Mouse (Mus musculus) heart, embryonic 13.5 days (tissue): ENCODE results near the gene Larp4b. TPM values are rescaled to one million over a fixed set of nuclear protein-coding genes. Genes with fewer than 3 reads are reported as not detected.
A peak's percentile ranks its signal among the peaks of the same experiment; 100 is the strongest.

Source experiments
- ATAC-seq: fragments of 200-750 bp; cut with Nextera tagmentation; 2 replicates; pipeline ENCODE4 v1.8.0; 2017; ENCODE audit warnings: moderate TSS enrichment; ENCODE audit not compliant: insufficient number of reproducible peaks, low FRiP score, low TSS enrichment; ENCODE audit errors: extremely low read depth
- H3K27ac ChIP-seq: fragments of 300-500 bp; sonication (generic); replicated peaks from 2 replicates; pipeline ENCODE4 v1.5.1; 2015; ENCODE audit warnings: moderate library complexity, mild to moderate bottlenecking, inconsistent platforms
- H3K27me3 ChIP-seq: fragments of 300-500 bp; sonication (generic); replicated peaks from 2 replicates; pipeline ENCODE4 v1.6.1; 2015; ENCODE audit warnings: mild to moderate bottlenecking, inconsistent platforms
- H3K36me3 ChIP-seq: fragments of 300-500 bp; sonication (generic); 2 replicates; pipeline ENCODE4 v1.6.1; 2015; ENCODE audit warnings: mild to moderate bottlenecking, inconsistent platforms
- H3K4me1 ChIP-seq: fragments of 300-500 bp; sonication (generic); 2 replicates; pipeline ENCODE4 v1.6.1; 2015; ENCODE audit warnings: inconsistent platforms
- H3K4me2 ChIP-seq: fragments of 300-500 bp; sonication (generic); 2 replicates; pipeline ENCODE4 v1.6.1; 2015; ENCODE audit warnings: inconsistent platforms, mild to moderate bottlenecking, moderate library complexity
- H3K4me3 ChIP-seq: fragments of 300-500 bp; sonication (generic); 2 replicates; pipeline ENCODE4 v1.5.1; 2015; ENCODE audit warnings: moderate library complexity, mild to moderate bottlenecking, inconsistent platforms
- H3K9ac ChIP-seq: fragments of 300-500 bp; sonication (generic); 2 replicates; pipeline ENCODE4 v1.6.1; 2015; ENCODE audit warnings: inconsistent platforms, mild to moderate bottlenecking, moderate library complexity
- H3K9me3 ChIP-seq: fragments of 300-500 bp; sonication (generic); 2 replicates; pipeline ENCODE4 v1.6.1; 2016; ENCODE audit warnings: inconsistent platforms
- WGBS: fragments of 180-500 bp; shearing (Covaris S2); methylation state at CpG from one replicate; pipeline ENCODE4 v1.1.7; 2015; ENCODE audit warnings: mixed read lengths; 5-methylcytosine and 5-hydroxymethylcytosine counted together
- polyA plus RNA-seq: library from polyadenylated mRNA; unstranded; fragments of >200 nt; fragmentation: Nextera tagmentation; extraction: Ambion mirVana; gene quantifications from 2 replicates; pipeline ENCODE4 v1.2.1, GENCODE M21; 2015

Larp4b gene
- polyA plus RNA-seq, 1 experiment from 2014 or later: 23.3 TPM

DNA sequence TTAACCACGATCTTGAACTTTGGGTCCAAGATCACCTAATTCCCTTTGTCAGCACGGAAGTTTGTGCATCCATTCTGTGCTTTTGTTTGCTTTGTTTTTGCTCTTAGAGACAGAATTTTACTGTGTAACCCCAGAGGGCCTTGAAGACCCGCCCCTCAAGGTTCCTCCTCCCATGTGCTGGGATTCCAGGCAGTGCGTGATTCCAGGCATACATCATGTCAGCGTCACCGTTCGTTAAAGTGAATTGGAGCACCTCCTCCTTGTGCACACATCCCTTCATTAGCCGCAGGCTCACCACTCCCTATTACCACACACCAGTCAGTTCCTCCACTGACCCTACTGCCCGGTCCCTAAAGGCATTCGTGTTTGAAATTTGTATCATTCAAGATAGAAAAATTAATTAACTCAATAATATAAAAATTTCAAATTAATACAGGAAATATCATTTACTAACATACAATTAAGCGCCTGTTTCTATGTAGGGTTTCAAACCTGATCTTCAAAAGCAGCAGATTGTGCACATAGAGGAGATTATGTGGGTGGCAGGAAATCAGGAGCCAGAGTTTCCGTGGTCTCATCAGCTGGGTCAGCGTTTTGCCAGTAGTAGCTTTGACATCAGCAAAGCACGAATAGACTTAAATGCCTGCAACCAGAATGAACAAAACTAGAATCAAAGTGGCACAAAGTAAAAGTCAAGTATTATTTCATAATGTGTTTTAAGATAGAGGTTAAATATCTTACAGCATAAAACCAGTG lies 11.4 kb upstream of the Larp4b start:
- 67% methylated on average over 14 of the region's 14 CpGs for WGBS

DNA sequence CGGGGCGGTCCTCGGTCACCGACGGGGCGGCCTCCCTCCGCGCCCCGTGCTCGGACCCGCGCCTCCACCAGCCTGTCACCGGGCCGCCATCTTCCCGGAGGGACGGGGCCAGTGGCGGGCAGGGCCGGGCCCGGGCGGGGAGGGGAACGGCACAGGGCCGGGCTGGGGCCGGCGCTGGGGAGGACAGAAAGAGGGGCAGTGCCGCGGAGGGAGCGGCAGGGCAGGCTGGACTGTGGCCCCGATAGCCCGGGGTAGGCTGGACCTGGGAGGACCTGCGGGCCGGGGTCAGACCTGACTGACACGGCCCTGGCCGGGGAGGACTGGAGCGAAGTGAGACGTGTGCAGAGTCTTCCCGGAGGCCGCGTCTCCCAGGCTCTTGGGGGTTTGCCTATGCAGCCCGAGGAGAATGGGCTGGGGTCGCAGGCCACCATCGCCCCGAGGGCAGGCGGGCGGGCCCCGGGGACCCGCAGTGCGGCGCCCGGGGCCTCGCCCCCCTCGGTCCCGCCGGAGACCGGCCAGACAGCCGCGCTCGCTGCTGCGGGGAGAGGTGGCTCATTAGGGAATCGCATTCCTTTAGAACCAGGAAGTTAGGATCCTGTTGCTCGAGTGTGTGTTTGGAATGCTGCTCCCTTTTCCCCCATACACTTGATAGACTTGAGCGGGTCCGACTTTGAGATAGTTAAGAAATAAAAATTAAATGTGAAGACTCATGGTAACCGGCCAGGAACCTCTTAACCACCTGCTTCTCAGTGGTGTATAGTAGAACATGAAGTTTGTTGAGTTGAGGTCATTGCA lies 702 bp downstream of the Larp4b start:
- ATAC-seq: peak; percentile 61
- Histone ChIP-seq H3K9ac (peak overlapping the region; percentile 98), H3K36me3 (no peaks in the 10 kb centered on the region), H3K4me1 (peaks cover 40% of the 10 kb centered on the region), H3K4me3 (peak overlapping the region; percentile 99), H3K9me3 (no peaks in the 10 kb centered on the region), H3K27ac (peak overlapping the region; percentile 97), H3K27me3 (no peaks in the 10 kb centered on the region), H3K4me2 (peak overlapping the region; percentile 75)
- under 1% methylated on average over 62 of the region's 63 CpGs for WGBS

More for the DNA sequence above, 11.4 kb upstream of the Larp4b start:
- Histone ChIP-seq H3K36me3 (no peaks in the 10 kb centered on the region), H3K4me3 (no peak overlapping the region), H3K4me1 (no peaks in the 10 kb centered on the region), H3K27ac (no peak overlapping the region), H3K27me3 (no peaks in the 10 kb centered on the region), H3K9ac (no peak overlapping the region), H3K4me2 (no peak overlapping the region), H3K9me3 (no peaks in the 10 kb centered on the region)
- no peak for ATAC-seq

DNA sequence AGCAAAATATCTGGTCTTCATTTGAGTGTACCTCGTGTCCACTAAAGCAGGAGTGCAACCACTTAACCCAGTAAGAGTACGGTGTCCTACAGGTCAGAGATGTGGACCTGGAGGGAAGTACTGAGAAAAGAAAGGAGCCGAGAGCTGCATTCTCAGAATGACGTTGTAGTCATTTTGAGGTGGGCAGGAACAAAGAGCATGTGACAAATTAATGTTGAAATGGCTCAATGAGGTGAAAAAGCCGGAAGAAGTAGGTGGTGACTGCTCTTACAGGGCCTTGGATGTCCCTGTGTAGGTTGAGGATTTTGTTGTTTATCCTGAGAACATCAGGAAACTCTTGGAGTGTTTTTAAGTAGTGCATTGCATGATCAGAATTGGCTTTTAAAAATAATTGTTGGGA lies 5.6 kb downstream of the Larp4b start:
- WGBS: 69% methylated on average over 5 of the region's 5 CpGs
- H3K9ac ChIP-seq: peak overlapping the region; percentile 33; the same call in 1 of the 2 replicates
- H3K4me3 ChIP-seq: no peak overlapping the region
- H3K9me3 ChIP-seq: no peaks in the 10 kb centered on the region
- H3K4me1 ChIP-seq: peaks cover 43% of the 10 kb centered on the region
- 0 out of 2 replicates have a peak, but pooled peaks cover 4% of the 10 kb centered on the region for H3K36me3 ChIP-seq
- no peaks in the 10 kb centered on the region for H3K27me3 ChIP-seq
- no peak for ATAC-seq
- no peak overlapping the region for H3K4me2 ChIP-seq
- H3K27ac ChIP-seq: no peak overlapping the region

DNA sequence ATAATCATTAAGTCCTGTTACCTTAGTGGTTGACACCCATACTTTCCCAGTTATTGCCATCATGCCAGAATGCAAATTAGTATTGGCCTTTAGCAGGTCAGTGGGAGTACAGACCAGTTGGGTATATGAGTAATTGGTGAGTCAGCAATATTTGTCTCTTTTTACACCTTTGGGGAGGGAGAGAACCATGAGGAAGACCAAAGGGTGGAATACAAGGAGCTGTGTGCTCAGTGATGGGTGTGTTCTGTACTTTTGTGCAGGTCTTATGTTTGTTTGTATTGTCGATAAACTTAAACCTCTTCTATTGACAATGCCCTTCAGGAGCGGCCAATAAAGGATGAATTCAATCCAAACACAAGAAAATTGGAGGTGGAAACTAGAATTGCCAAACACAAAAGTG lies 6.8 kb downstream of the Larp4b start:
- Histone ChIP-seq H3K36me3 (0 out of 2 replicates have a peak, but pooled peaks cover 4% of the 10 kb centered on the region), H3K4me1 (peaks cover 36% of the 10 kb centered on the region), H3K27ac (no peak overlapping the region), H3K9ac (no peak overlapping the region), H3K4me2 (no peak overlapping the region), H3K27me3 (no peaks in the 10 kb centered on the region), H3K4me3 (no peak overlapping the region), H3K9me3 (no peaks in the 10 kb centered on the region)
- 90% methylated on average over 2 of the region's 2 CpGs for WGBS
- no peak for ATAC-seq

DNA sequence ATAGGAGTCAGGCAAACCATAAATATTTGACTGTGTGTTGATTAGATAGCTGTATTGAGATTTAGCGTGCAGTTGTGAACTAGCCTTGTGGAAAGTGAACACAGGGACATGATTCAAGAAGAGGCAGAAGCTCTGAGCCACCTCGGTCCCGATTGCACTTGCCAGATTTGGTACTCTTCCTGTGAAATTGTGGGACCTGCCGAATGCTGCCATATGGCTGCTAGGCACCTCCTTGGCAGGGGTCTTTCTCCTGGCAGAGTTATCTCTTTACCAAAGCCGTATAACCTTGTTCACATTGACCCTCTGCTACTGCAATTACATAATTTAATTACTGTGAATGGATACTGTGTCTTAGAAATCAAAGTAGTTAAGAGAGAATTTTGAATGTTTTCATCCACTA lies 12.6 kb downstream of the Larp4b start:
- ATAC-seq: no peak
- Histone ChIP-seq H3K4me1 (peaks cover 20% of the 10 kb centered on the region), H3K27me3 (no peaks in the 10 kb centered on the region), H3K9ac (no peak overlapping the region), H3K36me3 (peaks cover 6% of the 10 kb centered on the region; the same call in 1 of the 2 replicates), H3K27ac (no peak overlapping the region), H3K4me2 (no peak overlapping the region), H3K9me3 (no peaks in the 10 kb centered on the region), H3K4me3 (no peak overlapping the region)
- WGBS: 80% methylated on average over 5 of the region's 5 CpGs

DNA sequence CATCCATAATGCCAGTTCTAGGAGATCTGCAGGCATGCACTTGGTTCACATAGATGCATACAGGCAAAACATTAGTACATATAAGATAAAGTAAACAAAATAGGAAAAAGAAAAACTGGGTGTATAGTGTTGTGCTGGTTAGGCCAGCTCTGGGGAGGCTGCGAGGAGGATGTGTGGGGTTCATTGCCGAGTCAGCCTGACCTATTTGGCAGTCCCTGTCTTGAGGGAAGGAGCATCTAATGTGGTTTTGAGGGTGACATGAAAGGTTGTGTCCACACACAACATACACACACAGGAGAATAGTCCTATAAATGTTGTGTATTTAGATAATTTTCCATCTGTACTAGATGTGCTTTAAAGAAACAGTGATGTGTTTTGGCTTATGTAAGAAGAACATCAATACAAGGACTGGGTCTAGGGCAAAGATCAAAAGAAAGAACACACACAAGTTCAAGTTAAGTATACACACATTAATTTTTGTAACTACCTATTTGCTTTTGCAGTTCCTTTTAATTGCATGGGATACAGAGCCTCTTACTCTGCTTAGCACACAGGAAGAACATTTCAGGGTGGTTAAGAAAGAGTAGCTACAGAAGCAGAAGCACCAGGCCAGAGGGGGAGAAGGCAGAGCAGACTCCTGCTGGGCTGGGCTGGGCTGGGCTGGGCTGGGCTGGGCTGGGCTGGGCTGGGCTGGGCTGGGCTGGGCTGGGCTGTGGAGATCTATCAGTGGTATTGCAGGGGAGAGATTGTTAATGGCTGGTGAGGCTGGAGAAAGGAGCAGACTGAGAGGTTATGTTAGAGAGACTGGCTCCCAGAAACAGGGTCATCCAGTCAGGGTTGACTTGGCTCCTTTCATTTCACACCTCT lies 13.5 kb downstream of the Larp4b start:
- peaks cover 8% of the 10 kb centered on the region; the same call in 1 of the 2 replicates for H3K36me3 ChIP-seq
- H3K4me3 ChIP-seq: no peak overlapping the region
- H3K9ac ChIP-seq: no peak overlapping the region
- H3K27me3 ChIP-seq: no peaks in the 10 kb centered on the region
- no peak overlapping the region for H3K4me2 ChIP-seq
- H3K27ac ChIP-seq: no peak overlapping the region
- no peaks in the 10 kb centered on the region for H3K9me3 ChIP-seq
- 69% methylated on average over 2 of the region's 2 CpGs for WGBS
- ATAC-seq: no peak
- H3K4me1 ChIP-seq: peaks cover 24% of the 10 kb centered on the region

DNA sequence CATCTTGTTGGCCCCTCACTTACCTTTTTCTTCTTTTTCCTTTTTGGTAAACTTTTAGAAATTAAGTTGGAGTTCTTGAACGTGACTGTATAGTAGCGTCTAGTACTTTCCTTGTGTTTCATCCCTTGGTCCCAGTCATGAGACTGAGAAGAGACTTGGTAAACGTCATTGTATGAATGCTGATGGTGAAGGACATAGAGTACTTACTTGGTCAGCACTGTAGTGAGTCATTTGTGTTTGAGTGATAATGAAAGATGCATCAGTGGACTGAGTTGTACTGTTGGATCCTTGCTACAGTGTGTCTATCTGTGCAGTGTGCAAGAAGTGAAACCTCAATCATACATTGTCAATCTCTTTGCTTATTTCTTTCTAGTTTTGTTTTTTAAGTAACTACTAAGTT lies 20.1 kb downstream of the Larp4b start:
- no peaks in the 10 kb centered on the region for H3K9me3 ChIP-seq
- no peak overlapping the region for H3K4me2 ChIP-seq
- no peak overlapping the region for H3K27ac ChIP-seq
- 86% methylated on average over 3 of the region's 3 CpGs for WGBS
- H3K36me3 ChIP-seq: peaks cover 10% of the 10 kb centered on the region
- peaks cover 30% of the 10 kb centered on the region for H3K4me1 ChIP-seq
- H3K4me3 ChIP-seq: no peak overlapping the region
- H3K9ac ChIP-seq: no peak overlapping the region
- no peak for ATAC-seq
- no peaks in the 10 kb centered on the region for H3K27me3 ChIP-seq

DNA sequence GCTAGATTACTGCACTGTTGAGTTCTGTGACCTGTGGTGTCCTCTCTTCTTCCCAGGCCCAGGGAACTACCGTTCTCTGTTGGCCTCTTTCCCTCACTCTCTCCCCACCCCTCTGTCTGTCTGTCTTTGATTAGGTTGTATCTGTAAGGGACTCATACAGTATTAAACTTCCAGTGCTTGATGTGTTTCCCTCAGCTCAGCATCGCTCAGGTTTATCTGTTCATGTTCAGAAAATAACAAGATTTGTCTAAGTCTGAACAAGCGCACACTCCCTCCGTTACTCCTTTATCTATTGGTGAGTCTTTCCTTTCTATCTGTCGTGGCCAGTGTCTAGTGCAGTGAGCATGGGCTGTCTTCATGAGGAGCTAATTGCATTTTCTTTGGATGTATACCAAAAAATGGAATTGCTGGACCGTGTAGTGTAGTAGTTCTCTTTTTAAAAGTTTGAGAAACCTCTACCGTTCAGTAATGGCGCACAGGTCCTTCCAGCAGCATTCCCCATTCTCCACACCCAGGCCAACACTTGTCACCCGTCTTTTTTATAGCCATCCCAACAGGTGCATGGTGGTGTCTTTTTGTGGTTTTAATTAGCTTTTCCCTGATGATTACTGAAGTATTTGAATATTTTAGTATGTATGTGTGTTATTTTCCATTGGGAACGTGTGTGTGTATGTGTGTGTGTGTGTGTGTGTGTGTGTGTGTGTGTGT lies 27.3 kb downstream of the Larp4b start:
- peaks cover 44% of the 10 kb centered on the region for H3K36me3 ChIP-seq
- ATAC-seq: no peak
- peaks cover 39% of the 10 kb centered on the region for H3K4me1 ChIP-seq
- no peaks in the 10 kb centered on the region for H3K27me3 ChIP-seq
- H3K27ac ChIP-seq: no peak overlapping the region; the same call in 1 of the 2 replicates
- H3K9ac ChIP-seq: no peak overlapping the region
- WGBS: 76% methylated on average over 10 of the region's 10 CpGs
- H3K4me3 ChIP-seq: no peak overlapping the region
- no peaks in the 10 kb centered on the region for H3K9me3 ChIP-seq
- no peak overlapping the region for H3K4me2 ChIP-seq

DNA sequence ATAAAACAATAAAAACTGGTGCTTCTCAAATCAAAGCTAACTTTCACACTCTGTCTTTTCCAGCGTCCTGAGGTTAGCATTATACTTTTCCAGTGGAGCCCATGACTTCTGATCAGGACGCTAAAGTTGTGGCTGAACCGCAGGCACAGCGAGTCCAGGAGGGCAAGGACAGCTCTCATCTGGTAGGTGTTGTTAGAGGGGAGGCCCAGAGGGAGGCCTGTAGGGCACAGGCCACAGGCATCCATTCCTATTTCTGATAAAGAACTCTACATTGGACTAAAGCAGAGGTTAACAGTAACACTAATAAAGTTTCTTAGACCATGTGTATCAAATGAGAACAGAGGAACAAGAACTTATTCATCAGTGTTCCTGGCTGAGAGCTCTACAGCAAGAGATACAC lies 28.4 kb downstream of the Larp4b start:
- no peaks in the 10 kb centered on the region for H3K27me3 ChIP-seq
- H3K4me2 ChIP-seq: no peak overlapping the region
- peaks cover 34% of the 10 kb centered on the region for H3K4me1 ChIP-seq
- H3K4me3 ChIP-seq: no peak overlapping the region
- H3K9me3 ChIP-seq: no peaks in the 10 kb centered on the region
- peaks cover 51% of the 10 kb centered on the region for H3K36me3 ChIP-seq
- 74% methylated on average over 4 of the region's 4 CpGs for WGBS
- H3K9ac ChIP-seq: no peak overlapping the region
- no peak for ATAC-seq
- no peak overlapping the region for H3K27ac ChIP-seq

DNA sequence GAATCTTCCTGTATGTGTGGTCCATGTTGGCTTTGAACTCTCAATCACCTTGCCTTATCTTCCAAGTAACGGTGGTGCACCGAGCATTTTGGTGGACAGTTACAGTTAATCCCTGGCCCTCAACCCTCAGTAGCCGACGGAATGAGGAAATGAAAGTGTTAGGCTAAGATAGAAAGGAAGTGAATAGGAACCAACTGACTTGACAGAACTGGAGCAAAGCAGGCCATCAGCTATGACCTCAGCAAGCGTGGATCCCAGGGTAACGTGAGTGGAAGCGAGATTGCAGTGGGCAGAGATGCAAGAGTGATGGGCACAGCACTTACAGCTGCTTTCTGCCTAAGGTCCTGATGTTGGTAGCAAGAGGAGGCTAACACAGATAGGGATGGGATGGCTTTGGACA lies 31.5 kb downstream of the Larp4b start:
- H3K4me2 ChIP-seq: no peak overlapping the region
- no peak for ATAC-seq
- no peak overlapping the region for H3K27ac ChIP-seq
- H3K4me3 ChIP-seq: no peak overlapping the region
- H3K9ac ChIP-seq: no peak overlapping the region
- H3K4me1 ChIP-seq: peaks cover 48% of the 10 kb centered on the region
- no peaks in the 10 kb centered on the region for H3K9me3 ChIP-seq
- WGBS: 73% methylated on average over 7 of the region's 7 CpGs
- no peaks in the 10 kb centered on the region for H3K27me3 ChIP-seq
- H3K36me3 ChIP-seq: peaks cover 74% of the 10 kb centered on the region
